Mouse (Mus musculus) MEL (cell line): ENCODE results near the gene Stk11.

Source experiments
- CTCF ChIP-seq, 3 experiments: IDR thresholded peaks in 2 of 3; conservative IDR thresholded peaks in 1 of 3; 2 replicates each; pipeline ENCODE4 v1.5.1; 2011 to 2012; ENCODE audit warnings: low read length in 3 of 3, low read depth in 2 of 3, mild to moderate bottlenecking in 2 of 3, improper control_type of control experiment in 1 of 3, inconsistent platforms in 1 of 3, mixed read lengths in 1 of 3, moderate library complexity in 1 of 3; ENCODE audit not compliant: control insufficient read depth in 1 of 3, insufficient read depth in 1 of 3, poor library complexity in 1 of 3, severe bottlenecking in 1 of 3
- GATA1 ChIP-seq: IDR thresholded peaks from 2 replicates; pipeline ENCODE4 v1.6.1; 2011; ENCODE audit warnings: low read depth, low read length, improper control_type of control experiment
- JUND ChIP-seq: IDR thresholded peaks from 2 replicates; pipeline ENCODE4 v1.6.1; 2011; ENCODE audit warnings: low read depth, mild to moderate bottlenecking, improper control_type of control experiment, low read length
- POLR2AphosphoS5 ChIP-seq: IDR thresholded peaks from 2 replicates; pipeline ENCODE4 v1.6.1; 2012; ENCODE audit warnings: low read depth, borderline replicate concordance, mild to moderate bottlenecking, inconsistent platforms, low read length, moderate library complexity, mixed read lengths
- TAL1 ChIP-seq: IDR thresholded peaks from 2 replicates; pipeline ENCODE4 v1.6.1; 2012; ENCODE audit warnings: mild to moderate bottlenecking, inconsistent platforms, low read length, moderate library complexity, mixed read lengths
- USF1 ChIP-seq: IDR thresholded peaks from 2 replicates; pipeline ENCODE4 v1.6.1; 2014; ENCODE audit warnings: low read depth, mild to moderate bottlenecking, inconsistent platforms, low read length, improper control_type of control experiment, moderate library complexity
- ZC3H11A ChIP-seq: IDR thresholded peaks from 2 replicates; pipeline ENCODE4 v1.6.1; 2012; ENCODE audit warnings: low read depth, mild to moderate bottlenecking, inconsistent platforms, low read length, improper control_type of control experiment
- ZNF384 ChIP-seq: IDR thresholded peaks from 2 replicates; pipeline ENCODE4 v1.6.1; 2012; ENCODE audit warnings: low read depth, mild to moderate bottlenecking, inconsistent platforms, low read length, improper control_type of control experiment

DNA sequence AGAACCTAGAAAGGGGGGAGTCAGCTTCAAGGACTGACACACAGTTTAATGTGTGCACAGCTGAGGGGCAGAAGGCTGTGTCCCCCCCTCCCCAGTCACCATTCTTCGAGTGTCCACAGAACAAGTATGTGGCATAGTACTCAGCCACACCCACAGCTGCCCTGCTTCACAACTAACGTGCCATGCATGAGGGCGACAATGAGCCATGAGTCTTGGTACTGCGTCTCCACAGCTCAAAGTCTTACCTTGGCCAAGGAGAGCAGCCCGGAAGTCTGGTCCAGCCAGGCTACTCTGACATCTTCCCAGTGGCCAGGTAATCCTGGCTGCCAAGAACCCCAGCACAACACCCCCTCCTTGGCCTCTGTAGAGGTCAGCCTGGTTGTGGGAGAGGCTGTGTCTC lies 22.9 kb upstream of the Stk11 start:
- TF ChIP-seq CTCF (IDR thresholded peaks at IDR 0.05 in 2 of 3, conservative IDR thresholded peaks at IDR 0.05 in 1 of 3; ENCODE audit: control insufficient read depth in 1 of 3, insufficient read depth in 1 of 3, low read depth in 2 of 3, low read length in 3 of 3, poor library complexity in 1 of 3, severe bottlenecking in 1 of 3) (no peak), ZNF384 (no peak), GATA1 (no peak), TAL1 (no peak), POLR2AphosphoS5 (no peak), USF1 (no peak), ZC3H11A (no peak), JUND (no peak)
